Mouse (Mus musculus): ENCODE measurements around the gene Olfr1158. TPM values are rescaled to one million over a fixed set of nuclear protein-coding genes. Genes with fewer than 3 reads are reported as not detected.
A peak's percentile ranks its signal among the peaks of the same experiment; 100 is the strongest.
"Not testable (repeated sequence)": the region's sequence is repeated elsewhere in the genome, so short reads cannot be mapped to it uniquely, and the experiment has no call there.

Gene Olfr1158
- not detected in 2 replicates for polyA plus RNA-seq (2015; fragmentation: Nextera tagmentation; extraction: Ambion mirVana)

DNA sequence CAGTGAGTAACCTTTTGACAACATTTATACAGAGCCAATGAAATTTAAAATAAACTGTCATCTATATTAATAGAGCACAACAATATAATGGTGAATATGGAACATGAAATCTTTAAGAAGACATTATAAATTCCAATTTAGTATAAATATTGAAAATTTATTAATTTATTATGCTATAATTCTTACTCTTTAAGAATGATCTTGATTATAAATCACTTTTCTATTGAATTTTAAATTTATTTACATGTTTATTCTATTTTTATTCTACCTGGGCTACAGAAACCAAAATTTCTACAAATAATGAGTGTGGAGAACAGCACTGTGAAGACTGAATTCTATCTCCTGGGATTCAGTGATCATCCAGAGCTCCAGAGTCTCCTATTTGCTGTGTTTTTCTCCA lies at the start of gene Olfr1158:
Gene Olfr1158, plus strand, starts transcription at position 301 of the 400 bp plus-strand sequence.
- H3K4me1 ChIP-seq (replicated peaks), result no peaks in the 10 kb centered on the region
- no peaks in the 10 kb centered on the region for H3K9me3 ChIP-seq
- H3K9ac ChIP-seq, result no peak within 1 kb of the TSS
- no peak within 1 kb of the TSS for H3K4me3 ChIP-seq (replicated peaks)
- H3K27ac ChIP-seq, result no peak within 1 kb of the TSS
- ATAC-seq, result no peak
- no peak within 1 kb of the TSS for H3K4me2 ChIP-seq (replicated peaks)
- no peaks in the 10 kb centered on the region for H3K36me3 ChIP-seq
- H3K27me3 ChIP-seq (replicated peaks), result no peaks in the 10 kb centered on the region

DNA sequence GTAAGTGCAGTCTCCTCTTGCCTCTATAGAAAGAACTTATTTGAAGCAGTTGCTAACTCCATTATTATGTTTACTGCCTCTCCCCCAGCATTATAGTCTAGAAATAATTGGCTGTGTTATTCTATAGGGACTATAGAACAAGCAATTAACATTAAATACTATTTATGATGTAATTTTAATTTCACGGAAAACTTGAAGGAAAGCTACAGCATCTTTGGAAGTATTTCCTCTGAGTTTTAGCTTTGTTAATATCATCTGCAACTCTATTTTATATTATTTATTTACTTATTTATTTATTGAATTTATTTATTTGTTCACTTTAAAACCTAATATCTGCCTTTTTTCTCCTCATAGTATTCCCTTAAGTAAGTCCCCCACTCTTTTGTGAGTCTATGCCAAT lies 44.9 kb upstream of the Olfr1158 start, which contains the start of gene Olfr1155:
Gene Olfr1155, minus strand, starts transcription at position 101 of the 400 bp plus-strand sequence.
- no peaks in the 10 kb centered on the region for H3K27me3 ChIP-seq (replicated peaks)
- H3K36me3 ChIP-seq, result no peaks in the 10 kb centered on the region
- H3K9me3 ChIP-seq, result no peaks in the 10 kb centered on the region
- no peak within 1 kb of the TSS for H3K4me3 ChIP-seq (replicated peaks)
- H3K4me1 ChIP-seq (replicated peaks), result no peaks in the 10 kb centered on the region
- no peak within 1 kb of the TSS for H3K9ac ChIP-seq
- no peak within 1 kb of the TSS for H3K4me2 ChIP-seq (replicated peaks)
- 98% methylated on average over 1 of the region's 1 CpGs for WGBS
- ATAC-seq, result no peak
- H3K27ac ChIP-seq, result no peak within 1 kb of the TSS

DNA sequence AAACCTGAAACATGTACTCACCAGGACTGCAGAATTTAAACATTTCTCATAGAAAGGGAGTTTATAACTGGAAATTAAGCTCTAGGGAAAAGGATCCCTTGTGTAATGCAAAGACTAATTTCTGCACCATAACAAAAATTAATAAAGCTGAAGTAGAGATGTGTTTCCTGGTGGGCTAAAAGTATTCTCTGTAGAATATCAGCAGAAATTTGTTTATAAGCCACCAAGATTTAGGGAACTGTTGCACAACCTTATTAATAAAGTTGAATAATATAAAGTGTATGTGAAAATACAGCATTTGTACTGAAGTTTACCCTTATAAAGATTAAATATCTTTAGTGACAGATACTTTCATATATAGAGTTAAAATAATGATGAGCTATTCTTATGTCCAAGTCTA lies 36.9 kb upstream of the Olfr1158 start, which contains the start of gene Olfr1156:
Gene Olfr1156, minus strand, starts transcription at position 101 of the 400 bp plus-strand sequence.
- Histone ChIP-seq H3K27me3 (replicated peaks) (no peaks in the 10 kb centered on the region), H3K4me3 (replicated peaks) (no peak within 1 kb of the TSS), H3K27ac (no peak within 1 kb of the TSS), H3K36me3 (no peaks in the 10 kb centered on the region), H3K4me1 (replicated peaks) (no peaks in the 10 kb centered on the region), H3K9me3 (no peaks in the 10 kb centered on the region), H3K9ac (no peak within 1 kb of the TSS), H3K4me2 (replicated peaks) (no peak within 1 kb of the TSS)
- no peak for ATAC-seq

DNA sequence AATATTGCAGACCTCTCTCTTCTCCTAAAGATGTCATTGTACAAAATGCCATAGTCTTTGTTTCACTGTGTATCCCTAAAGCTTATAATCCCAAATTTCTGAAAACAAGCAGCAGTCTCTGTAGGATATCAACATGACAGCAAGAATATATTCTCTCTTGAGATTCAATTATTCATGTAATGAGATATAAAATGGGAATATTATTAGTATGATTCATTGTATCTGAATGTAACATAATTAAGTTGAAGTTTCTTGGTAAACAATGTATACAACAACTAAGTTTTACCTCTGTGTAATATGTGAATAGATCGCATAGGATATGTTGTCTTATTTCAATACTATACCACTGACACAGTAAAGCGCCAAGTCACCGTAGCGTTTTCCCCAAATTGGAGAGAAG lies 21.7 kb upstream of the Olfr1158 start, which contains the start of gene Olfr1157:
Gene Olfr1157, minus strand, starts transcription at position 101 of the 400 bp plus-strand sequence.
- Histone ChIP-seq H3K4me1 (replicated peaks) (no peaks in the 10 kb centered on the region), H3K27ac (no peak within 1 kb of the TSS), H3K4me2 (replicated peaks) (no peak within 1 kb of the TSS), H3K9me3 (no peaks in the 10 kb centered on the region), H3K9ac (no peak within 1 kb of the TSS), H3K36me3 (no peaks in the 10 kb centered on the region), H3K27me3 (replicated peaks) (no peaks in the 10 kb centered on the region), H3K4me3 (replicated peaks) (no peak within 1 kb of the TSS)
- 98% methylated on average over 4 of the region's 4 CpGs for WGBS
- ATAC-seq, result no peak

DNA sequence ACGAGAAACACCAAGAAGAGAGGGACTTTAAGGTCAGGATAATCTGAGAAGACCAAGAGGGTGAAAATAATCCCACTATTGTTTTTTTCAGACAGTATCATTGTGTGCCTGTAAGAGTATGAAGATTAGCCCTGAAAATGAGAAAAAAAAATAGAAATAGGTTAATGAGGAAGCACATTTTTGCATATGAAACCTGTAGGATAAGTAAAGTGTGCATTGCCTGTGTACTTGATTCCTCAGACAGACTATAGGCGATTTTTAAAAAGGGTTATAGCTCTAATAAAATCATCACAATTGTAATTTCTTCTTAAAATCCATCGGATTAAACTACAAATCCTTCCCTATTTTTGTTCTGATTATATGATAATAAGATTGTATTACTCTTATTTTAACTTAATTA lies 15.3 kb upstream of the Olfr1158 start, which contains the start of gene Olfr74:
Gene Olfr74, minus strand, starts transcription at position 101 of the 400 bp plus-strand sequence.
- Histone ChIP-seq H3K36me3 (no peaks in the 10 kb centered on the region), H3K9me3 (no peaks in the 10 kb centered on the region), H3K27ac (no peak within 1 kb of the TSS), H3K9ac (no peak within 1 kb of the TSS), H3K27me3 (replicated peaks) (no peaks in the 10 kb centered on the region), H3K4me1 (replicated peaks) (no peaks in the 10 kb centered on the region), H3K4me3 (replicated peaks) (no peak within 1 kb of the TSS), H3K4me2 (replicated peaks) (no peak within 1 kb of the TSS)
- ATAC-seq, result no peak
- 84% methylated on average over 3 of the region's 3 CpGs for WGBS

DNA sequence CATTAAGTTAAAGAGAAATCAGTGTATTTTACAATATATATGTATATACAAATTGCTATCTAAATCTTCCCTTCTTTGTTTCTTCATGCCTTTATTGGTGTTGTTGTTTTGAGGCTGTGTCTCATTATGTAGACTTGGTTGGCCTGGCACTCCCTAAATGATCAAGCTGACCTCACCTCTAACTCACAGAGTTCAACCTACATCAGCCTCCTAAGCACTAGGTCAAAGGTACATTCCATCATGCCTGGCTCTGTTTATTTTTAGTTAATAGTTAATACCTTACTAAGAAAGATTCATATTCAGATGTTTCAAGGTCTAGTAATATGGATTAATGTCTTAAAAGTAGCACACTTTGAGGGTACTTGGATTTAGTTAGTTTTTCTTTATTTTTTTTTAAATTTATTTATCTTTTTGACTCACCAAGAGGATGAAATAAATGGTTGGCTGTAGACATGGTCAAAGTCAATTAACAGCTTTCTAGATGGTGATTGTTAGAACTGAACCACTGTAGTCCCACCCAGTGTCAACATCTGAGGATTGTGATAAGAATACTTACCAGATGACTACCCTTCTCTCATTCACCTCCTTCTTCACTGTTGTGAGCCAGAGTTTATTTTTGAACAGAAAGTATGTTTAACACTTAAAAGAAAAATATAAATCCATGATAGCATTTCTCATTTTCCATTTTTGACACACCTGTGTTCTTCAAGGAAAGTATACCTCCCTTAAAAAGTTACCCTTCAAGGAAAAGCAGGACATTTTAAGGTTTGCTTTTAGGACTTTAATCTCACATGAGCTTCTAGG lies 17.8 kb downstream of the Olfr1158 start, which contains the start of gene Olfr1160:
Gene Olfr1160, minus strand, starts transcription at position 754 of the 804 bp plus-strand sequence.
- H3K4me2 ChIP-seq (replicated peaks), result no peak within 1 kb of the TSS
- H3K9me3 ChIP-seq, result no peaks in the 10 kb centered on the region
- ATAC-seq, result peak; percentile 98
- no peaks in the 10 kb centered on the region for H3K36me3 ChIP-seq
- no peaks in the 10 kb centered on the region for H3K4me1 ChIP-seq (replicated peaks)
- H3K27ac ChIP-seq, result no peak within 1 kb of the TSS
- no peaks in the 10 kb centered on the region for H3K27me3 ChIP-seq (replicated peaks)
- no peak within 1 kb of the TSS for H3K4me3 ChIP-seq (replicated peaks)
- H3K9ac ChIP-seq, result no peak within 1 kb of the TSS

DNA sequence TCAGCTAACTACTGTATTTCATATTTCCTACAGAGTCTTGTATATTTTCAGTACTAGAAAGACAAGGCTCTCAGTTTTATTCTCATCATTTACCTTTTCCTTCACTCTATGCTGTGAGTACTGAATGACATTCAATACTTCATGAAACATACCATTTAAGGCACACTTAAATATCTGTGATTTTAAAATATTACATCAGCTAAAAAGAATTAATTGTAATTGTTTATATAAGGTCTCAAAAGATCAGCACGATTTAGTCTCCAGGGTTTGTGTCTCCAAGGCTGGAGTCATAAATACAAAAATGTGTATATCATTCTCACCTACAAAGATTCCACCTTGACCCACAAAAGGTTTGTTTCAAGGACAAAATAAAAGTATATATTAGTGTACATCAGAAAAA lies 32.6 kb downstream of the Olfr1158 start, which contains the start of gene Olfr1161:
Gene Olfr1161, plus strand, starts transcription at position 301 of the 400 bp plus-strand sequence.
- H3K4me1 ChIP-seq (replicated peaks); H3K36me3 ChIP-seq; ATAC-seq; H3K9ac ChIP-seq; H3K4me3 ChIP-seq (replicated peaks); H3K27ac ChIP-seq; H3K4me2 ChIP-seq (replicated peaks); H3K27me3 ChIP-seq (replicated peaks); H3K9me3 ChIP-seq: not testable (repeated sequence)
- WGBS, result 77% methylated on average over 1 of the region's 1 CpGs

DNA sequence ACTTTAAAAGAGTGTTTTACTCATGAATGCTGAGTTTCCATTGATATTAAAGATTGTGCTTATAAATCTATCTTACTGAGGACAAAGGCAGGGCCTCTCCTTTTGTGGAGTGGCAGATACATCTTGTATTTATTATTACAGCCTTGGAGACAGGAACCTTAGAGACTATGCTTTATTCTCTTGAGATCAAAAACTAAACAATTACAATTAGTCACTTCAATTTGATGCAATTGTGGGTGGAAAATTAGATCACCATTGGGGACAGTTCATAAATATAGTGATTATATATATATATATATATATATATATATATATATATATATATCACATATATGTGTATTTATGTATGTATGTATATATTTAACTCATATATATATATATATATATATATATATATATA lies 47.7 kb downstream of the Olfr1158 start, which contains the start of gene Olfr73:
Gene Olfr73, minus strand, starts transcription at position 101 of the 400 bp plus-strand sequence.
- Histone ChIP-seq H3K36me3 (no peaks in the 10 kb centered on the region), H3K27me3 (replicated peaks) (no peaks in the 10 kb centered on the region), H3K4me3 (replicated peaks) (no peak within 1 kb of the TSS), H3K9ac (no peak within 1 kb of the TSS), H3K4me1 (replicated peaks) (no peaks in the 10 kb centered on the region), H3K27ac (no peak within 1 kb of the TSS), H3K9me3 (no peaks in the 10 kb centered on the region), H3K4me2 (replicated peaks) (no peak within 1 kb of the TSS)
- no peak for ATAC-seq

Other genes starting within 250 kb of the Olfr1158 start
- not detected in 2 replicates for gene Olfr1140, start 246.4 kb upstream of the Olfr1158 start, polyA plus RNA-seq (2015; fragmentation: Nextera tagmentation; extraction: Ambion mirVana)
- not detected in 2 replicates for gene Olfr1141, start 236.1 kb upstream of the Olfr1158 start, polyA plus RNA-seq (2015; fragmentation: Nextera tagmentation; extraction: Ambion mirVana)
- gene Olfr152, start 210.6 kb upstream of the Olfr1158 start, polyA plus RNA-seq (2015; fragmentation: Nextera tagmentation; extraction: Ambion mirVana), result not detected in 2 replicates
- gene Olfr1143, start 189.5 kb upstream of the Olfr1158 start, polyA plus RNA-seq (2015; fragmentation: Nextera tagmentation; extraction: Ambion mirVana), result not detected in 2 replicates
- gene Olfr1145, start 180.3 kb upstream of the Olfr1158 start, polyA plus RNA-seq (2015; fragmentation: Nextera tagmentation; extraction: Ambion mirVana), result not detected in 2 replicates
- not detected in 2 replicates for gene Olfr1148, start 159.6 kb upstream of the Olfr1158 start, polyA plus RNA-seq (2015; fragmentation: Nextera tagmentation; extraction: Ambion mirVana)
- not detected in 2 replicates for gene Olfr1150-ps1, start 146.1 kb upstream of the Olfr1158 start, polyA plus RNA-seq (2015; fragmentation: Nextera tagmentation; extraction: Ambion mirVana)
- gene Olfr1151, start 134.3 kb upstream of the Olfr1158 start, polyA plus RNA-seq (2015; fragmentation: Nextera tagmentation; extraction: Ambion mirVana), result not detected in 2 replicates
- not detected in 2 replicates for gene Olfr1152, start 123.6 kb upstream of the Olfr1158 start, polyA plus RNA-seq (2015; fragmentation: Nextera tagmentation; extraction: Ambion mirVana)
- gene Olfr1153, start 95.2 kb upstream of the Olfr1158 start, polyA plus RNA-seq (2015; fragmentation: Nextera tagmentation; extraction: Ambion mirVana), result not detected in 2 replicates
- gene Olfr1154, start 84.9 kb upstream of the Olfr1158 start, polyA plus RNA-seq (2015; fragmentation: Nextera tagmentation; extraction: Ambion mirVana), result not detected in 2 replicates
- not detected in 2 replicates for gene Olfr1155, start 45.0 kb upstream of the Olfr1158 start, polyA plus RNA-seq (2015; fragmentation: Nextera tagmentation; extraction: Ambion mirVana)
- gene Olfr1156, start 37.0 kb upstream of the Olfr1158 start, polyA plus RNA-seq (2015; fragmentation: Nextera tagmentation; extraction: Ambion mirVana), result not detected in 2 replicates
- gene Olfr1157, start 21.8 kb upstream of the Olfr1158 start, polyA plus RNA-seq (2015; fragmentation: Nextera tagmentation; extraction: Ambion mirVana), result not detected in 2 replicates
- gene Olfr74, start 15.4 kb upstream of the Olfr1158 start, polyA plus RNA-seq (2015; fragmentation: Nextera tagmentation; extraction: Ambion mirVana), result not detected in 2 replicates
- gene Olfr1160, start 18.2 kb downstream of the Olfr1158 start, polyA plus RNA-seq (2015; fragmentation: Nextera tagmentation; extraction: Ambion mirVana), result not detected in 2 replicates
- gene Olfr1161, start 32.7 kb downstream of the Olfr1158 start, polyA plus RNA-seq (2015; fragmentation: Nextera tagmentation; extraction: Ambion mirVana), result not detected in 2 replicates
- not detected in 2 replicates for gene Olfr73, start 47.6 kb downstream of the Olfr1158 start, polyA plus RNA-seq (2015; fragmentation: Nextera tagmentation; extraction: Ambion mirVana)
- not detected in 2 replicates for gene Olfr1162, start 61.0 kb downstream of the Olfr1158 start, polyA plus RNA-seq (2015; fragmentation: Nextera tagmentation; extraction: Ambion mirVana)
- not detected in 2 replicates for gene Olfr1163, start 81.7 kb downstream of the Olfr1158 start, polyA plus RNA-seq (2015; fragmentation: Nextera tagmentation; extraction: Ambion mirVana)
- not detected in 2 replicates for gene Olfr1164, start 103.9 kb downstream of the Olfr1158 start, polyA plus RNA-seq (2015; fragmentation: Nextera tagmentation; extraction: Ambion mirVana)
- gene Olfr1166, start 138.2 kb downstream of the Olfr1158 start, polyA plus RNA-seq (2015; fragmentation: Nextera tagmentation; extraction: Ambion mirVana), result not detected in 2 replicates
- gene Olfr1167, start 165.1 kb downstream of the Olfr1158 start, polyA plus RNA-seq (2015; fragmentation: Nextera tagmentation; extraction: Ambion mirVana), result not detected in 2 replicates
- not detected in 2 replicates for gene Olfr1168, start 191.8 kb downstream of the Olfr1158 start, polyA plus RNA-seq (2015; fragmentation: Nextera tagmentation; extraction: Ambion mirVana)
- not detected in 2 replicates for gene Olfr1170, start 238.2 kb downstream of the Olfr1158 start, polyA plus RNA-seq (2015; fragmentation: Nextera tagmentation; extraction: Ambion mirVana)